Mouse (Mus musculus) liver, adult 2 months (tissue): Measurements from ENCODE around the gene Kcnv2. TPM values are rescaled to one million over a fixed set of nuclear protein-coding genes. Genes with fewer than 3 reads are reported as not detected.

ENCODE experiments used
- DNase-seq: peaks from one replicate; pipeline ENCODE4 v3.0.0-alpha.2; 2011; ENCODE audit warnings: low read depth, low spot score; ENCODE audit errors: extremely low read depth
- H3K27ac ChIP-seq: fragments of 200-500 bp; replicated peaks from 2 replicates; pipeline ENCODE4 v1.5.1; 2012; ENCODE audit warnings: low read depth, mild to moderate bottlenecking, control low read depth, inconsistent platforms, low read length; ENCODE audit not compliant: insufficient read depth
- H3K27me3 ChIP-seq: fragments of 200-500 bp; 2 replicates; pipeline ENCODE4 v1.6.1; 2012; ENCODE audit warnings: mild to moderate bottlenecking, moderate library complexity, low read length, inconsistent platforms; ENCODE audit not compliant: control insufficient read depth, insufficient read depth
- H3K36me3 ChIP-seq: fragments of 200-500 bp; 2 replicates; pipeline ENCODE4 v1.6.1; 2012; ENCODE audit warnings: low read length, inconsistent platforms; ENCODE audit not compliant: control insufficient read depth, insufficient read depth
- H3K4me1 ChIP-seq: fragments of 200-500 bp; 2 replicates; pipeline ENCODE4 v1.6.1; 2011; ENCODE audit warnings: low read length; ENCODE audit not compliant: control insufficient read depth, insufficient read depth
- H3K4me3 ChIP-seq: fragments of 200-500 bp; 2 replicates; pipeline ENCODE4 v1.5.1; 2011; ENCODE audit warnings: low read depth, mild to moderate bottlenecking, control low read depth, low read length, moderate library complexity; ENCODE audit not compliant: insufficient read depth
- H3K79me2 ChIP-seq: fragments of 200-500 bp; 2 replicates; pipeline ENCODE4 v1.6.1; 2012; ENCODE audit warnings: inconsistent platforms, mild to moderate bottlenecking, low read length, moderate library complexity; ENCODE audit not compliant: control insufficient read depth, insufficient read depth
- H3K9ac ChIP-seq: fragments of 200-500 bp; 2 replicates; pipeline ENCODE4 v1.6.1; 2012; ENCODE audit warnings: low read depth, mild to moderate bottlenecking, control low read depth, inconsistent platforms, low read length
- CTCF ChIP-seq: fragments of 200-500 bp; IDR thresholded peaks from 2 replicates; pipeline ENCODE4 v1.5.1; 2011; ENCODE audit warnings: low read depth, low read length, control low read depth
- POLR2A ChIP-seq: fragments of 200-500 bp; IDR thresholded peaks from 2 replicates; pipeline ENCODE4 v1.6.1; 2011; ENCODE audit warnings: low read length, control low read depth; ENCODE audit not compliant: insufficient read depth; ENCODE audit errors: extremely low read depth
- whole genome bisulfite sequencing: fragments of 180-500 bp; shearing (Covaris S2); methylation state at CpG from one replicate; pipeline ENCODE4 v1.1.7; 2018; 5-methylcytosine and 5-hydroxymethylcytosine counted together
- polyA plus RNA-seq: library from polyadenylated mRNA; depleted of rRNA; stranded (reverse); fragments of >200 nt; gene quantifications from 2 replicates; pipeline ENCODE4 v1.2.3, GENCODE M21; 2012; rRNA removed
- total RNA-seq: library from RNA; depleted of rRNA; stranded (reverse); fragments of >200 nt; gene quantifications from 2 replicates; pipeline ENCODE4 v1.2.3, GENCODE M21; 2014; rRNA removed

The Kcnv2 gene
- total RNA-seq: not detected in 2 replicates
- not detected in 2 replicates for polyA plus RNA-seq

- TF ChIP-seq CTCF: no peak
- no peak for TF ChIP-seq POLR2A
- Histone ChIP-seq H3K79me2 (no peaks in the 10 kb centered on the region), H3K4me1 (peaks cover under 1% of the 10 kb centered on the region; the same call in 1 of the 2 replicates), H3K27me3 (peaks cover 9% of the 10 kb centered on the region; the same call in 1 of the 2 replicates), H3K4me3 (no peak within 1 kb of the TSS), H3K36me3 (no peaks in the 10 kb centered on the region), H3K9ac (no peak within 1 kb of the TSS), H3K27ac (no peak within 1 kb of the TSS)
- WGBS: 70% methylated on average over 5 of the region's 5 CpGs
- no peak for DNase-seq
Measured at GRCm38 (mm10) chr19:27322281-27322680, at the start of gene Kcnv2. TSS of gene Kcnv2 (plus strand) at chr19:27322588.

- H3K27ac ChIP-seq: no peak overlapping the region
- H3K79me2 ChIP-seq: no peaks in the 10 kb centered on the region
- DNase-seq: no peak
- no peaks in the 10 kb centered on the region for H3K4me1 ChIP-seq
- no peak overlapping the region for H3K9ac ChIP-seq
- WGBS: 91% methylated on average over 2 of the region's 2 CpGs
- TF ChIP-seq CTCF: no peak
- no peak for TF ChIP-seq POLR2A
- H3K4me3 ChIP-seq: no peak overlapping the region
- no peaks in the 10 kb centered on the region for H3K27me3 ChIP-seq
- H3K36me3 ChIP-seq: no peaks in the 10 kb centered on the region
Measured at GRCm38 (mm10) chr19:27273385-27273784, 49.0 kb upstream of the Kcnv2 start.

GRCm38 (mm10) chr19:27274382-27274781 is 48.0 kb upstream of the Kcnv2 start:
- Histone ChIP-seq H3K9ac (no peak overlapping the region), H3K27ac (no peak overlapping the region), H3K79me2 (no peaks in the 10 kb centered on the region), H3K4me3 (no peak overlapping the region), H3K27me3 (no peaks in the 10 kb centered on the region), H3K4me1 (no peaks in the 10 kb centered on the region), H3K36me3 (no peaks in the 10 kb centered on the region)
- 82% methylated on average over 1 of the region's 1 CpGs for WGBS
- no peak for DNase-seq
- TF ChIP-seq POLR2A: no peak
- no peak for TF ChIP-seq CTCF

GRCm38 (mm10) chr19:27279174-27279573 is 43.2 kb upstream of the Kcnv2 start:
- TF ChIP-seq POLR2A (no peak), CTCF (no peak)
- WGBS: 94% methylated on average over 2 of the region's 2 CpGs
- H3K4me3 ChIP-seq: no peak overlapping the region
- no peaks in the 10 kb centered on the region for H3K4me1 ChIP-seq
- no peak for DNase-seq
- H3K36me3 ChIP-seq: no peaks in the 10 kb centered on the region
- no peak overlapping the region for H3K9ac ChIP-seq
- H3K27ac ChIP-seq: no peak overlapping the region
- H3K79me2 ChIP-seq: no peaks in the 10 kb centered on the region
- no peaks in the 10 kb centered on the region for H3K27me3 ChIP-seq

GRCm38 (mm10) chr19:27310039-27310438 is 12.3 kb upstream of the Kcnv2 start:
- Histone ChIP-seq H3K4me3 (no peak overlapping the region), H3K27me3 (peaks cover 6% of the 10 kb centered on the region; the same call in 1 of the 2 replicates), H3K79me2 (no peaks in the 10 kb centered on the region), H3K36me3 (no peaks in the 10 kb centered on the region), H3K27ac (no peak overlapping the region), H3K4me1 (no peaks in the 10 kb centered on the region), H3K9ac (no peak overlapping the region)
- 97% methylated on average over 2 of the region's 2 CpGs for WGBS
- DNase-seq: no peak
- no peak for TF ChIP-seq CTCF
- no peak for TF ChIP-seq POLR2A

GRCm38 (mm10) chr19:27311311-27311710 is 11.1 kb upstream of the Kcnv2 start:
- TF ChIP-seq CTCF (no peak), POLR2A (no peak)
- DNase-seq: no peak

More at GRCm38 (mm10) chr19:27311311-27311710, 11.1 kb upstream of the Kcnv2 start:
- Histone ChIP-seq H3K27me3 (peaks cover 3% of the 10 kb centered on the region; the same call in 1 of the 2 replicates), H3K36me3 (no peaks in the 10 kb centered on the region), H3K9ac (no peak overlapping the region), H3K4me1 (no peaks in the 10 kb centered on the region), H3K27ac (no peak overlapping the region), H3K79me2 (no peaks in the 10 kb centered on the region), H3K4me3 (no peak overlapping the region)
- WGBS: 80% methylated on average over 3 of the region's 3 CpGs
